Mouse (Mus musculus) liver, embryonic 11.5 days (tissue): ENCODE measurements around the gene Deaf1. TPM values are rescaled to one million over a fixed set of nuclear protein-coding genes. Genes with fewer than 3 reads are reported as not detected.
A peak's percentile ranks its signal among the peaks of the same experiment; 100 is the strongest.

ENCODE experiments used
- ATAC-seq: fragments of 200-750 bp; cut with Nextera tagmentation; replicated peaks from 2 replicates; pipeline ENCODE4 v1.8.0; 2017; ENCODE audit warnings: moderate number of reproducible peaks, mild to moderate bottlenecking, moderate TSS enrichment, moderate library complexity; ENCODE audit not compliant: low FRiP score
- DNase-seq: peaks from one replicate; pipeline ENCODE4 v3.0.0-alpha.2; 2017; ENCODE audit warnings: low spot score
- H3K27ac ChIP-seq: fragments of 300-500 bp; sonication (generic); 2 replicates; pipeline ENCODE4 v1.5.1; 2014; ENCODE audit warnings: mild to moderate bottlenecking, low read depth, low read length, control low read depth
- H3K27me3 ChIP-seq: fragments of 300-500 bp; sonication (generic); replicated peaks from 2 replicates; pipeline ENCODE4 v1.6.1; 2014; ENCODE audit warnings: low read length, mixed read lengths; ENCODE audit not compliant: control insufficient read depth, insufficient read depth
- H3K36me3 ChIP-seq: fragments of 300-500 bp; sonication (generic); 2 replicates; pipeline ENCODE4 v1.6.1; 2014; ENCODE audit warnings: mild to moderate bottlenecking, low read length, moderate library complexity, mixed read lengths; ENCODE audit not compliant: control insufficient read depth, insufficient read depth
- H3K4me1 ChIP-seq: fragments of 300-500 bp; sonication (generic); replicated peaks from 2 replicates; pipeline ENCODE4 v1.6.1; 2014; ENCODE audit warnings: low read length, mixed read lengths; ENCODE audit not compliant: control insufficient read depth, insufficient read depth
- H3K4me2 ChIP-seq: fragments of 300-500 bp; sonication (generic); 2 replicates; pipeline ENCODE4 v1.6.1; 2014; ENCODE audit warnings: mild to moderate bottlenecking, control low read depth, moderate library complexity
- H3K4me3 ChIP-seq: fragments of 300-500 bp; sonication (generic); 2 replicates; pipeline ENCODE4 v1.5.1; 2014; ENCODE audit warnings: low read depth, low read length, control low read depth
- H3K9ac ChIP-seq: fragments of 300-500 bp; sonication (generic); 2 replicates; pipeline ENCODE4 v1.6.1; 2014; ENCODE audit warnings: low read depth, low read length, control low read depth
- H3K9me3 ChIP-seq: fragments of 300-500 bp; sonication (generic); 2 replicates; pipeline ENCODE4 v1.6.1; 2016; ENCODE audit warnings: low read length, inconsistent platforms, mixed read lengths; ENCODE audit not compliant: control insufficient read depth
- WGBS: fragments of 180-500 bp; shearing (Covaris S2); extraction: QIAGEN DNeasy Blood & Tissue Kit; methylation state at CpG from one replicate; pipeline ENCODE4 v1.1.7; 2014; 5-methylcytosine and 5-hydroxymethylcytosine counted together
- polyA plus RNA-seq: library from polyadenylated mRNA; unstranded; fragments of >200 nt; fragmentation: Nextera tagmentation; extraction: Ambion mirVana; gene quantifications from 2 replicates; pipeline ENCODE4 v1.2.1, GENCODE M21; 2014

Deaf1 gene
- polyA plus RNA-seq, 1 experiment from 2014 or later = 54.0 TPM

GRCm38 (mm10) chr7:141343696-141344095 lies 16.2 kb upstream of the Deaf1 start:
- no peak for ATAC-seq

DNA sequence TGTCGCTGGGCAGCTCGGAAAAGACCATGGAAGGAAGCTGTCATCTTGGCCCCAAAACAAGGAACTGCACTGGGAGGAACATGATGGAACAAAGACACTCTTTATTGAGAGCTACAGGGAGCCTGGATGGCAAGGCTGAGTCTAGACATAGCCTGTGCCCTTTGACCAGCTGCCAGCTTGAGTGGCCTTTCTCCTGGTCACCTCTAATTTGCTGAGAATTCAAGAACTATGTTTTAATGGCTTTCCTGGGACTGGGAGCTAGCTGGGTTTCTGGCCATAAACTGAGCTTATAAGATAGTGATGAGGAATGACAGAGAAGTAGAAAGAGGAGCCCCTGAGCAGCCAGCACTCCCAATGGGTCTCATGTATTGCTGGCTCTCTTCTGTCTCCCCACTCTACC lies 15.7 kb upstream of the Deaf1 start:
- Histone ChIP-seq H3K4me3 (no peak overlapping the region), H3K4me2 (no peak overlapping the region), H3K27me3 (0 out of 2 replicates have a peak, but pooled peaks cover 3% of the 10 kb centered on the region), H3K9ac (no peak overlapping the region), H3K36me3 (no peaks in the 10 kb centered on the region), H3K9me3 (no peaks in the 10 kb centered on the region), H3K27ac (no peak overlapping the region), H3K4me1 (peaks cover 13% of the 10 kb centered on the region)
- WGBS = 68% methylated on average over 2 of the region's 2 CpGs
- no peak for ATAC-seq
- DNase-seq = no peak

More at GRCm38 (mm10) chr7:141343696-141344095, 16.2 kb upstream of the Deaf1 start:
- Histone ChIP-seq H3K9ac (0 out of 2 replicates have a peak overlapping the region, but pooled peaks have one; percentile 5), H3K4me3 (no peak overlapping the region), H3K27ac (no peak overlapping the region), H3K4me2 (no peak overlapping the region; the same call in 1 of the 2 replicates), H3K27me3 (0 out of 2 replicates have a peak, but pooled peaks cover under 1% of the 10 kb centered on the region), H3K4me1 (peaks cover 9% of the 10 kb centered on the region), H3K36me3 (no peaks in the 10 kb centered on the region), H3K9me3 (no peaks in the 10 kb centered on the region)
- no peak for DNase-seq
- WGBS = 65% methylated on average over 7 of the region's 7 CpGs

GRCm38 (mm10) chr7:141341689-141342226 lies 14.3 kb upstream of the Deaf1 start:
- Histone ChIP-seq H3K36me3 (no peaks in the 10 kb centered on the region), H3K27me3 (0 out of 2 replicates have a peak, but pooled peaks cover 3% of the 10 kb centered on the region), H3K27ac (no peak overlapping the region), H3K9me3 (no peaks in the 10 kb centered on the region), H3K4me2 (no peak overlapping the region), H3K4me1 (peaks cover 14% of the 10 kb centered on the region), H3K9ac (no peak overlapping the region), H3K4me3 (no peak overlapping the region)
- DNase-seq (no peak), ATAC-seq (no peak)
- 79% methylated on average over 10 of the region's 10 CpGs for WGBS

DNA sequence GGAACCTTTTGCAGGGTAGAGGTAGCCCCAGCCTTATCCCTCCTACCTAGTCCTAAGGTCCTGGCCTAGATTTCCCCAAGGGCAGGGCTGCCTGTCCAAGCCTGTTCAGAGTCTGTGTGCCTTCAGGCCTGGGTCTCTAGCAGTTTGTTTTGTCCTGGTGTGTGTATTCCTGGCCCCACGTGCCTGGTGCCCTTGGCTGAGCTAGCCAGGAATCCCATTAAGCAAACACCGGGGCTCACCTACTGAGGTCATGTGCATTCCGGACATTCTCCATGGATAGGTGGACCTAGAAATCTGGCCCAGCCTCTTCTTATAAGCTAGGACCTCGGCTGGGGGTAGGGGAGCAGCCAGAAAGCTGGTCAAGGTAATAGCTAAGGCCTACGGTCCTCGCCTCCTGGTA lies 13.0 kb upstream of the Deaf1 start:
- WGBS = 72% methylated on average over 6 of the region's 6 CpGs
- H3K9me3 ChIP-seq = no peaks in the 10 kb centered on the region
- peaks cover 14% of the 10 kb centered on the region for H3K4me1 ChIP-seq
- ATAC-seq = peak; percentile 39; the same call in 1 of the 2 replicates
- peak overlapping the region; percentile 4 for H3K27ac ChIP-seq
- no peaks in the 10 kb centered on the region for H3K36me3 ChIP-seq
- no peak overlapping the region for H3K9ac ChIP-seq
- no peak overlapping the region for H3K4me3 ChIP-seq
- H3K4me2 ChIP-seq = no peak overlapping the region
- no peak for DNase-seq
- H3K27me3 ChIP-seq = 0 out of 2 replicates have a peak, but pooled peaks cover 3% of the 10 kb centered on the region

DNA sequence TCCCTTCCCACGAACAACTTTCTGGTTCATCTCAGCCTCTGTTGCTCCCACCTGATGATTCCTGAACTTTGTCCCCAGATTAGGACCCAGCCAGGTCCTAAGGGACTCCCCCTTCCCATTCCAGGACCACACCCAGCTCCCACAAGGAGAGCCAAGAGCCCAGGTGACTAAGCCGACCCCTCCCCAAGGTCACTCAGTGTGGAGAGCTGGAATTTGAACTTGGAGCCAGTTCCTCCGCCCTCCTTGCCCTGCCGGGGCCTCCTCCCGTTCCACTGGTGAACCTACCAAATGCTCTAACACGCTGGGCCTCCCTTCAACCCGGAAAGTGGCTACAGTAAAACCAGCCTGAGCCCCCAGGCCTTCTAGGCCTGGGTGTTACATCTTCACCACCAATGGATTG lies 12.5 kb upstream of the Deaf1 start:
- H3K4me3 ChIP-seq = no peak overlapping the region
- 71% methylated on average over 7 of the region's 7 CpGs for WGBS
- no peak overlapping the region for H3K9ac ChIP-seq
- no peak for DNase-seq
- H3K4me1 ChIP-seq = peaks cover 14% of the 10 kb centered on the region
- peak overlapping the region; percentile 4 for H3K27ac ChIP-seq
- no peaks in the 10 kb centered on the region for H3K9me3 ChIP-seq
- no peaks in the 10 kb centered on the region; the same call in 1 of the 2 replicates for H3K36me3 ChIP-seq
- ATAC-seq = no peak
- 0 out of 2 replicates have a peak, but pooled peaks cover 3% of the 10 kb centered on the region for H3K27me3 ChIP-seq
- no peak overlapping the region for H3K4me2 ChIP-seq

GRCm38 (mm10) chr7:141339215-141339920 lies 11.9 kb upstream of the Deaf1 start:
- 44% methylated on average over 20 of the region's 20 CpGs for whole genome bisulfite sequencing
- H3K27ac ChIP-seq = peak overlapping the region; percentile 4; the same call in 1 of the 2 replicates
- ATAC-seq (no peak), DNase-seq (no peak)
- peak overlapping the region; percentile 35 for H3K4me3 ChIP-seq
- peak overlapping the region; percentile 56; the same call in 1 of the 2 replicates for H3K9ac ChIP-seq
- 0 out of 2 replicates have a peak, but pooled peaks cover 3% of the 10 kb centered on the region for H3K27me3 ChIP-seq
- no peaks in the 10 kb centered on the region for H3K9me3 ChIP-seq
- peaks cover 14% of the 10 kb centered on the region for H3K4me1 ChIP-seq
- H3K4me2 ChIP-seq = peak overlapping the region; percentile 66
- no peaks in the 10 kb centered on the region; the same call in 1 of the 2 replicates for H3K36me3 ChIP-seq

GRCm38 (mm10) chr7:141338576-141339131 lies 11.2 kb upstream of the Deaf1 start, which contains the start of gene Eps8l2:
Gene Eps8l2, plus strand, starts transcription at chr7:141338880.
- 5% methylated on average over 23 of the region's 23 CpGs for WGBS
- H3K27me3 ChIP-seq = 0 out of 2 replicates have a peak, but pooled peaks cover 3% of the 10 kb centered on the region
- H3K36me3 ChIP-seq = no peaks in the 10 kb centered on the region; the same call in 1 of the 2 replicates
- no peaks in the 10 kb centered on the region for H3K9me3 ChIP-seq
- peak within 1 kb of the TSS; percentile 35 for H3K4me3 ChIP-seq
- peaks cover 14% of the 10 kb centered on the region for H3K4me1 ChIP-seq
- H3K4me2 ChIP-seq = peak within 1 kb of the TSS; percentile 66
- DNase-seq (peak; percentile 49), ATAC-seq (peak; percentile 64)
- H3K9ac ChIP-seq = peak within 1 kb of the TSS; percentile 56; the same call in 1 of the 2 replicates
- peak within 1 kb of the TSS; percentile 30 for H3K27ac ChIP-seq

DNA sequence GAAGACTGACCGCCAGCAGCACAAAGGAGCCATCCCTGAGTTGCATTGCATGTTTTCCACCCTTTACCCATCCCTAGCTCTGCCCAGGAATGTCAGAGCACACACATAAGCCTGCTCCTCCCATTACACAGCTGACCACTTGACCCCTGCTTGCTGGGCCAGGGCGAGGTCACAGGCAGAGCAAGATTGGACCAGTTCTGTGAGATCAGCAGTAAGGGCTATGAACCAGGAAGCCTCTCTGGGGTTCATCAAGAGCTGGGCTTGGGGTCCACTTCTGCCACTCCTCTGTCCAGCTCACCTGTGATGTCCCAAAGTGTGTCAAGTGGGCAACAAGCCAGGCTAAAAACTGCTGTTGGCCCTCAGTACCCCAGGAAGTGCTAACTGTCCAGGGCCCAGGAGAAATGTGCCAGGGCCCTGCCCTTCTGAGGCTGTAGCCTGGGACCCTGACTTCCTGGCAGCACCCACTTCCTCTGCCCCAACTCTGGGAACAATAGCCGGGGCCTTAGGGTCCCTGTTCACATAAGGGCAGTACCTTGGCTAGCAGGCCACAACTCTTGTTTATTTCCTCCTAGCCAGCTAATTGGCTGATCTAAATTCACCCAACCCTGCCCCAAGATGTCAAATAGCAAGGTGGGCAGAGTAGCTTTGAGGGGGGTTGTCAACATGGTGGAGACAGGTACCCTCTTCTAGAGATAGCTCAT lies 10.4 kb upstream of the Deaf1 start:
- H3K4me1 ChIP-seq = peaks cover 14% of the 10 kb centered on the region
- no peak overlapping the region for H3K4me3 ChIP-seq
- DNase-seq (no peak), ATAC-seq (no peak)
- no peaks in the 10 kb centered on the region; the same call in 1 of the 2 replicates for H3K36me3 ChIP-seq
- 0 out of 2 replicates have a peak, but pooled peaks cover 3% of the 10 kb centered on the region for H3K27me3 ChIP-seq
- 61% methylated on average over 3 of the region's 3 CpGs for WGBS
- H3K9me3 ChIP-seq = no peaks in the 10 kb centered on the region
- H3K27ac ChIP-seq = no peak overlapping the region
- peak overlapping the region; percentile 66 for H3K4me2 ChIP-seq
- no peak overlapping the region for H3K9ac ChIP-seq
